Mouse (Mus musculus) c-Kit-positive CD71-positive TER-119-positive erythroid progenitor cells, embryonic 14.5 days (primary cell): Measurements from ENCODE around the gene 2310061I04Rik.
"Not testable (repeated sequence)": the region's sequence is repeated elsewhere in the genome, so short reads cannot be mapped to it uniquely, and the experiment has no call there.

Experiments used
- DNase-seq: peaks from one replicate; pipeline ENCODE4 v3.0.0-alpha.2; 2013; ENCODE audit warnings: low spot score

Gene 2310061I04Rik

GRCm38 (mm10) chr17:35896781-35897643, at the start of gene 2310061I04Rik:
2310061I04Rik (minus strand) TSS chr17:35897431.
- DNase-seq, result peak; percentile 84

DNA sequence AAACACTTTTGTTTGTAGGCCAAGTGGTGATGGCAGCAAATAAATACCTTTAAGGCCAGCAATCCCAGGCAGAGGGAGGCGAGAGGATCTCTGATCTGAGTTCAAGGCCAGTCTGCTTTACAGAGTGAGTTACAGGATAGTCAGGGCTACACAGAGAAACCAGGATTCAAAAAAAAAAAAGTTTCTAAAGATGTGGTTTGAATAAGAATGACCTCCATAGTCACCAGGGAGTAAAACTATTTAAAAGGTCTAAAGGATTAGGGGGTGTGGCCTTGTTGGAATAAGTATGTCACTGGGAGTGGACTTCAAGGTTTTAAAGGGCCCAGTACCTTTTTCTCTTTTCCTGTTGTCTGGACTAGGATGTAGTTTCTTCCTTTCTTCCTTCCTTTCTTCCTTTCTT, 42.7 kb upstream of the 2310061I04Rik start:
- no peak for DNase-seq

DNA sequence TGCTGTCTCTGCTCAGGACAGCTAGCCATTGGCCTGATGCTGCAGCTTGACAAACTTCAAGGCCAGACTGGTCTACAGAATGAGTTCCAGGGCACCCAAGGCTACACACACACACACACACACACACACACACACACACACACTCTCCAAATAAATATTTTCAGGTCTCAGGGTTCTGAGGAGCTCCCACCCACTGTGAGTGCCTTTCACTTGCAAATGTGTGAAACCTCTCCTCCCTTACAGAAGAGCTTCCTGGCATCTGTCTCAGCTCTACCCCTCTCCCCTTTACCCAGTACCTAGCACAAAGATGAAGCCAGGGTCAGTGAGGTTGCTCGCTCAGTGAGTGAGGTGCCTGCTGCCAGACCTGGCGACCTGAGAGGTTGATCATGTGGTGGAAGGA, 41.9 kb upstream of the 2310061I04Rik start:
- DNase-seq, result no peak

GRCm38 (mm10) chr17:35937700-35938348, 40.6 kb upstream of the 2310061I04Rik start:
- DNase-seq, result peak; percentile 57

DNA sequence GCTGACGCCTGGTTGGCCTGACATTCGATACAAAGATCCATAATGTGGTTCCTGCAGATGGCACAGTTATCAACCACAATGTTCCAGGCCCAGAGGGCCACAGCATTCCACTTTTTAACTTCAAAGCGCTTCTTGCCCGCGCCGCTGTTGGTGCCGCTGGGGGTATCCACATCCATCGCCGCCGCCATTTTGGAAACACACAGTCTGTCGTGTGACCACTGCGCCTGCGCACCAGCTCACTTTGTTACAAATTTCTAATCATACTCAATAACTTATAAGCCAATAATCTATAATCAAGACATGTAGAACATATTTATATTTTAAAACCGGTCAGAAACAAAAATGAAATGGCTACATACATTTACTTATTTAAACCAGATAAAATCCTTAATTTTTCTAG, 38.5 kb upstream of the 2310061I04Rik start:
- DNase-seq, result not testable (repeated sequence)

DNA sequence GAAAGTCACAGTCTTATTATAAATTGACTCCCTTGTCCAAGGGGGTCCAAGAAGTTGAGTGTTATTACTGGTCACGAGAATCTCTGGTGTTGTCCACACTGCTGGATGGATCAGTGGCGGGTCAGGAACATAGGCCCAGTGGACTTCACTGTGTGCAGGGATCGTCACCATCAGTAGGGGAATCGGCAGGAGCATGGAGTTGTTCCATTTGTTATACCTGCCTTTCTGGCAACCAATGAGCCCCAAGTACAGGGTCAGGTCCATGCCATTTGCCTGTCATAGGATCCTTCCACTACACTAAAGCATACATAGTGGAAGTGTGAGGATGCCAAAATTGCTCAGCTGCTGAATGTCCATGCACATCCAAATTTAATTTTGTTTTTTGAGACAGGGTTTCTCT, 35.4 kb upstream of the 2310061I04Rik start:
- no peak for DNase-seq

DNA sequence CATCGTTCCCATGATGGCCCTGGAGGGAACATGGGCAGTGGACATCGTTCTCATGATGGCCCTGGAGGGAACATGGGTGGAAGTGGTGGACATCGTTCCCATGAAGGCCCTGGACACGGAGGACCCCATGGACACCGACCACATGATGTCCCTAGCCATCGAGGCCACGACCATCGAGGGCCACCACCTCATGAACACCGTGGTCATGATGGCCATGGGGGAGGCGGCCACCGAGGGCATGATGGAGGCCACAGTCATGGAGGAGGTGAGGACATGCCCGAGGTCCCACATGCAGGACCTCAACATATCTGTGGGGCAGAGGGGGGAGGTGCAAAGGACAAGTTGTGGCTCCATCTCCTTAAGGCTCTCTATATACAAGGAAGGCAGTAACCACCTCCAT, 33.4 kb upstream of the 2310061I04Rik start:
- DNase-seq, result no peak

DNA sequence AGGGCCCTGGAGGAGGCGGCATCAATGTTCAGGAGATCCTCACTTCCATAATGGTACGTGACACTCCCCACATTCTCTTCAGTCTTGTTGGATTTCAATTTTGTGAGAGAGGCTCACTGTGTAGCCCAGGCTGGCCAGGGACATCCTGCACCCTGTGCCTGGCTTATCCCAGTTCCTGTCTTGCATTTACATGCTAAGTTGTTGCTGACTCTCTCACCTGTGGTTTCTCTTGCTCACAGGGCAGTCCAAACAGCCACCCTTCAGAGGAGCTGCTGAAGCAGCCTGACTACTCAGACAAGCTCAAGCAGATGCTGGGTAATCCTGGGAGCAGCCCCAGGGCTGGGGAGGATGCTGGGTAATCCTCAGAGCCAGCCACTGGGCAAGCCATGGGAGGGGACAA, 32.3 kb upstream of the 2310061I04Rik start:
- DNase-seq, result no peak

GRCm38 (mm10) chr17:35927471-35927870, 30.2 kb upstream of the 2310061I04Rik start:
- no peak for DNase-seq

DNA sequence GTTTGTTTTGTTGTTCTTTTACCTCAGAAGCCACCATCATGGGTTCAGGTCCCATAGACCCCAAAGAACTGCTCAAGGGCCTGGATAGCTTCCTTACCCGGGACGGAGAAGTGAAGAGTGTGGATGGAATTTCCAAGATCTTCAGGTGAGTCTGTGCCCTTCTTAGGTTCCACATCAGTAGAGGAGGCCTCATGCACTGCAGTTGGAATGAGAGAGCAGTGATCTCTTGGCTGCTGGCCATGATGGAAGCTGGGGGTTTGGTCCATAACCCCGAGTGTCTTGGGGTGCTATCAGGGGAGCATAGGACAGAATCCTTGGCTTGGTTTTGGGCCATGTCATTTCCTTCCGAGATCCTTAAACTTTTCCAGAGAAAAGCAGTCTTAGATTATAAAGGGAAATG, 26.1 kb upstream of the 2310061I04Rik start:
- no peak for DNase-seq

DNA sequence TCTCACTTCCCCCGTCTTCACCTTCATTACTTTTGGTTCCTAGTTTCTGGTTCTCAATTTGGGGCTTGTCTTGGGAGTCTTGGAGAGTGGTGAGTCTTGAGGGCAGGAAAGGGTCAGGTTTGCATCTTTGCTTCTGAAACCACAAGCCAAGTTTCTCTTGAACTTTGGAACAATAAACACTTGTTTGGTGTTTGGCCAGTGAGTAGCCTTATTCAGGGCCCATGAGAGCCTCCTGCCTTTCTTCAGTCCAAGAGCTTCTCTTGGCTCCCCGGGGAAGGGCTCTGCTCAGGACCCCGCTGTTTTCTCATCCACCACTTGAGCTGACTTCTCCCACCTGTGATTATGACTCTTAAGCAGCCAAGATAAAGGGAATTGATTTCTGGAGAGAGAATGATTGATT, 25.3 kb upstream of the 2310061I04Rik start:
- no peak for DNase-seq

DNA sequence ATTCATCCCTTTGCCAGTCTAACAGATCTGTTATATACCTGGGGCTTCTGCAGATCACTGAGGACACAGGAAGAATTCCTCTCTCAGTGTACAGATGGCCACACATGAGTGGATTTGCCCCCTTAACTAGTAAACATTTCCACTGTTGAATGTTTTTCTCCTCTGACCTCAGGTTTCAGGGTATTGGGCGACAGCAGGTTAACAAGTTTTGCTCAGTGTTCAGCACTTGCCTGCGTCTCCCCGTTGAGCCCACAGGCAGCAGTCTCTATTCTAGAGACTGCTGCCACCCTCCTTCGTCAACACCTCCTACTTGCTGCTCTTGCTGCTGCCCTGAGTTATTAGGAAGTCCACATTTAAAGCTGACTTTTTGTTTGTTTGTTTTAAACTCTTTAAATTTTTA, 24.5 kb upstream of the 2310061I04Rik start:
- no peak for DNase-seq

- no peak for DNase-seq
These were observed 23.8 kb upstream of the 2310061I04Rik start for GRCm38 (mm10) chr17:35920862-35921562.

GRCm38 (mm10) chr17:35920384-35920783, 23.2 kb upstream of the 2310061I04Rik start:
- no peak for DNase-seq

GRCm38 (mm10) chr17:35919864-35920301, 22.7 kb upstream of the 2310061I04Rik start:
- peak; percentile 76 for DNase-seq

GRCm38 (mm10) chr17:35919060-35919715, 22.0 kb upstream of the 2310061I04Rik start:
- peak; percentile 98 for DNase-seq

DNA sequence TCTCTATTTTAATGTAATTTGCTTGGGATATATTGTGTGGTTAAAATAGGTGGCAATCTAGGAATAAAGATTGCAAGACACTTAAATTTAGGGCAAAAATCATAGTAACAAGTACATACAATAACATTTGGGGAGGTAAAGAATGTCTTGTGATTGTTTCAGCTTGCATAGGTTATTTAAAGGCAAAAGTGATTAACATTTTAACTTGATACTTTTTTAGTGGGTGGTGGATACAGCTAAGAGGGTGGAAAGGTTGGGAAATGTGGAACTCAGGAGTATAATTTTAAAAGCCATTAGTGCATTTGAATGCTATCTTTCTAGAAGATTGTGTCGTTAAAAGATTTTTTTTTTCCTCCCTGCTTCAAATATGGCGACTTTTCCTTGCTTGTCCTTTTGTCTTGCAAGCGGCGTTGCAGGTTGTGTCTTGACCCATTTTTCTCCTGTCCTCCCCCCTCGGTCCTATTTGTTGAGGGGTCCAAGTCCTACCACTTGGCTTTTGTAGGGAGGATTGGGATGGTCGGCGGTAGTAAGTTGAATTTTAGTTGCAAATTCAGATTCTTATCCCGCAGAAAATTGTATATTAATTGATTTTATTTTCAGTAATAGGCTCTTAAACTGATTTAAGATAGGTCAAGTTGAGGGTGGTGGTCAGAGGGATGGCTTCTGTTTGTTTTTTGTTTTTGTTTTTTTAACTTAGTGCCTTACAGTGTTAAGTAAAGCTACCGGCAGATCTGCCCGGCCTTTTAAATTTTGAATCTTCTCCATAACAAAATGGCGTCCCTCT, 21.2 kb upstream of the 2310061I04Rik start:
- peak; percentile 57 for DNase-seq

GRCm38 (mm10) chr17:35917463-35918251, 20.4 kb upstream of the 2310061I04Rik start:
- DNase-seq, result peak; percentile 68

DNA sequence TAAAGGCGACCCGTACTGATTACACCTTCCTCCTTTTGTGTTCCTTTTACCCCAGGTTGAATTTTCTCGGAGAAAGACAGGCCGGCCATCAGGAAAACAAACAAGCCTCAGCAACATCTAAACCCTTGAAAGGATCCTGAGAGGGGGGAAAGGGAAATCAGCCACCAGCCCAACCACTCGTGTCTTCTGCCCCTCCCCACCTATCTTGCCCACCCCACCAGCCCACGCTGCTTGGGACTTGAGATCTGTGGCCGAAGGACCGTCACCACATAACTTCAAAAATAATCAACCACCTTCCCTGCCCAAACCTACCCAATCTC, 19.9 kb upstream of the 2310061I04Rik start:
- DNase-seq, result no peak

DNA sequence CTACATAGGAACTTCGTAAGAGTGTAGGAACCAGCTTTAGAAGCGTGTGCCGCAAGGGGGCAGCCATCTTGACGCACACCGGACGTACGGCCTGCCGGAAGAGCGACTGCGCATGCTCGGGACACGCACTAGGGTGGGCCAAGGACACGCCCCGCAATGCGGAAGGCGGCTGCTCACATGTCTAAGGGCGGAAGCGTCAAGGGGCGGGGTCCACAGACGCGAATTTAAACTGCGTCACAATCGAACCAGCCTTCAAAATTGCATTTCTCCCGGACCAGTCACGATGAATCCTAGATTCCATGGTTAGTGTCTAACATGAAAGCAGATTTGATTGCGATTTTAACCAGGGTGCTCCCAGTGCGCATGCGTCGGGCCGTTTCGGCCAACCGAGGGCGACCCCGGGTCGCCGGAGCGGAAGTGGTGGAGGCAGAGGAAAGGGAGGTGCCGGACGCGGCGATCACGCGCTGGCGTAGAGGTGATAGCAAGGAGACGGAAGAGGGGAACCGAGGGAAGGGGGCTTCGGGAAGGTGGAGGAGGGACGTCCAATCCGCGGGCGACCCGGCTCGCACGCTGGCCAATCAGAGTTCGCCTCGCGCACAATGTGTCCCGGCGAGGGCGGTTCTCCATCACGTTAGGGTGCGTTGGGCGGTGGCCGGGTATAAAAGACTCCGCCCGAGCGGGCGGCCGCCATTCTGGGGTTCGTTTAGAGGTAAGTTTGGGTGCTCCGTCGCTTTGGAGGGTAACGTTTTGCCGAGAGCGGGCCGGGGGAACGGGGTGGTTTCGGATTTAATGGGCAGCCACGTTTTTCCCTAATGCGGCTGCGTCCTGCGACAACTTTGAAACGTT, 19.3 kb upstream of the 2310061I04Rik start, which contains the start of the genes Mrps18b and Ppp1r10:
Mrps18b (minus strand) TSS at position 93 of the 846 bp plus-strand sequence.
Ppp1r10 (plus strand) TSS at position 138 of the 846 bp plus-strand sequence.
- peak; percentile 98 for DNase-seq
